Mouse (Mus musculus) olfactory bulb, adult 2 months (tissue): ENCODE data around the gene Ptbp3.

ENCODE experiments used
- CTCF ChIP-seq: fragments of 200-500 bp; IDR thresholded peaks from 2 replicates; pipeline ENCODE4 v1.5.1; 2012; ENCODE audit warnings: low read depth, mild to moderate bottlenecking, low read length, moderate library complexity; ENCODE audit not compliant: insufficient read depth
- POLR2A ChIP-seq: fragments of 200-500 bp; IDR thresholded peaks from 2 replicates; pipeline ENCODE4 v1.6.1; 2012; ENCODE audit warnings: mild to moderate bottlenecking, low read depth, low read length, moderate library complexity; ENCODE audit not compliant: insufficient read depth

- no peak for TF ChIP-seq POLR2A
- no peak for TF ChIP-seq CTCF
Measured at GRCm38 (mm10) chr4:59544654-59545053, 4.5 kb downstream of the Ptbp3 start.
